Mouse (Mus musculus): ENCODE results near the gene Traf3. TPM values are rescaled to one million over a fixed set of nuclear protein-coding genes. Genes with fewer than 3 reads are reported as not detected.
A peak's percentile ranks its signal among the peaks of the same experiment; 100 is the strongest.

Gene Traf3
- polyA plus RNA-seq, 1 experiment from 2014 or later: 5.1 TPM

DNA sequence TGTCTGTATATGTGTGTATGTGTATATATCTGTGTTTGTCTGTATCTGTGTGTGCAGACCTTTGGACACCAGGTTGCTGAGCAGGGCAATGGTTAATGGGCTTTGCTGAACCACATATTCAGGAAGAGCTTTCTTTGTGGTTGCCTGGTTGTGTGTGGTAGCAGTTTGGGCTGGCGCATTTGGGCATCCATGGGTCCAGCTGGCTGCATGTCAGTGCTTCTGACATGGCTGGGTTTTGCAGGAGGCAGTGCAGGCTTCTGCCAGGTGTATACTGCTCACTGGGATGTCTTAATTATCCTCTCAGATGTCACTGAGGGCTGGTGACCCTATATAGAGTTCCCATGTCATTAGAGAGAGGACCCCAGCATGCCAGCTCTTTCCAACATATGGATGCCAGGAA, 10.4 kb upstream of the Traf3 start:
- WGBS: 100% methylated on average over 1 of the region's 1 CpGs
- Histone ChIP-seq H3K36me3 (no peaks in the 10 kb centered on the region), H3K27me3 (no peaks in the 10 kb centered on the region), H3K9ac (no peak overlapping the region), H3K4me2 (no peak overlapping the region), H3K27ac (no peak overlapping the region), H3K4me3 (no peak overlapping the region), H3K9me3 (replicated peaks) (no peaks in the 10 kb centered on the region), H3K4me1 (replicated peaks) (peaks cover 5% of the 10 kb centered on the region; the same call in 1 of the 2 replicates)
- no peak for ATAC-seq (replicated peaks; ENCODE audit: insufficient number of reproducible peaks, insufficient read depth, low FRiP score, low read depth)

DNA sequence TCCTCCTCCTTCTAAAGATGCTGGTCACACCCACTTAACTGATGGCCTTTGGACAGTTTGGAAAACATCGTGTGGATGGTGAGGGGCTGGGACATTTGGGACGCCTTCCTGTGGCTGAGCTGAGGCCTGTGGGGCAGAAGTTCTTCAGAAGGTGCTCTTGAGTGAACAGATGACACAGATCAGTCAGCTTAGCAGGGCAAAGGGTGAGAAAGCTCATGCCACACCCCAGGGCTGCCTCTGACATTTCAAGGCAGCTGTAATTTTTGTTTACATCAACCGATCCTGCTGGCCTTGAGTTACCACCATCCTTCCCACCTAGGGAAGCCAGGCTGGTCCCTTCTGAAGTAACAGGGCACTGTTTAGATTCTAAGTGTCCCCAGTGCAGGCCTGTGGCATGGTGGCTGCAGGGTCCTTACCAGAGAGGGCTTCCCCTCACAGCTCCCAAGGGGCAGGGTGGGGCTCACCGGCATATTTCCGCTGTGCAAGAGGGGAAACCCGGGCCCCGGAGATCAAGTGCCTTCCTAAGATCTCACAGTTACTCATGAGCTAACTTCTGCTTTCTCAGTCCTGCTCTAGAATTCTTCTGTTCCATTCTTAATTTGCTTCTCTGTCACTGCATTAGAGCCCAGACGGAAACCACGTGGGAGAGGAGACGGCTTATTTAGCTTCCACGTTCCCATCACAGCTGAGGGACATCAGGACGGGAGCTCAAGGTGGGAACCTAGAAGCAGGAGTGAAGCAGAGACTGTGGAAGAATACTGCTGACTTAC, 6.3 kb upstream of the Traf3 start:
- H3K27me3 ChIP-seq: no peaks in the 10 kb centered on the region
- no peak overlapping the region for H3K9ac ChIP-seq
- no peaks in the 10 kb centered on the region for H3K9me3 ChIP-seq (replicated peaks)
- no peak overlapping the region for H3K27ac ChIP-seq
- H3K4me3 ChIP-seq: no peak overlapping the region
- H3K4me2 ChIP-seq: no peak overlapping the region
- no peak for ATAC-seq (replicated peaks; ENCODE audit: insufficient number of reproducible peaks, insufficient read depth, low FRiP score, low read depth)
- H3K36me3 ChIP-seq: no peaks in the 10 kb centered on the region
- peaks cover 21% of the 10 kb centered on the region for H3K4me1 ChIP-seq (replicated peaks)
- WGBS: 44% methylated on average over 12 of the region's 12 CpGs

DNA sequence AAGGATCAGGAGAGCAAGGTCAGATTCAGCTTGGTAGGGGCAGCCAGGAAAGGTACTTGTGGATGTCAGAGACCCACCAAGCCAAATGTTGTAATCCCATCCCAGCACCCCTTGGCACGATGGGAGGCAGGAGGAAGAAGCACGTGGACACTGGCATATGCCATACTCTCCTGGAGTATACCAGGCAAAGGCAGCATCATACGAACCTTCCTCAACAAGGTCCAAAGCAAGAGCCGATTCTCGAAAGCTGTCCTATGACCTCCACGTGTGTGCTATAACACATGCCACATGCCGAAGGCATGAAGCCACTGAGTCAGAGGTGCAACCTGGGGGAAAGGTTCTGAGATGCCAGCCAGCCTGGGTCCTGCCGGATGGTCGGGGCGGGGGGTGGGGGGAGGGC, 5.3 kb upstream of the Traf3 start:
- no peak overlapping the region for H3K4me2 ChIP-seq
- 93% methylated on average over 10 of the region's 10 CpGs for whole genome bisulfite sequencing
- no peak overlapping the region for H3K4me3 ChIP-seq
- H3K27me3 ChIP-seq: no peaks in the 10 kb centered on the region
- no peaks in the 10 kb centered on the region for H3K9me3 ChIP-seq (replicated peaks)
- H3K27ac ChIP-seq: no peak overlapping the region
- no peak overlapping the region for H3K9ac ChIP-seq
- peaks cover 28% of the 10 kb centered on the region for H3K4me1 ChIP-seq (replicated peaks)
- no peak for ATAC-seq (replicated peaks; ENCODE audit: insufficient number of reproducible peaks, insufficient read depth, low FRiP score, low read depth)
- no peaks in the 10 kb centered on the region for H3K36me3 ChIP-seq

DNA sequence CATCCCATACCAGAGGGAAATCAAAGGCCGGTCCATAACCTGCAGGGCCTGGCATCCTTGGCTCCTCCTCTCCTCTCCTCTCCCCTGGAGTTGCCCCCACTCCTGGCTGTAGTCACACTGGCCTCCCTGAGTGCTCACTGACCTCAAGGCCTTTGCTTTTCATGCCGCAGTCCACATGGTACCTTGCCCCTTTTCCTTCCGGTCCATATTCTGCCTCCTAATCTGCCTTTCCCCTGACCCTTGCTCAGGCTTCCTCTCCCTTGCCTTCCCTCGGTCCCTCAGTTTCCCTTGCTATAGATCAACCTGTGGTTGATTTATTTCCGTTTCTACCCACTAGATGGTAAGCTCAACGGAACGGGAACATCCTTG, 4.2 kb upstream of the Traf3 start:
- H3K9me3 ChIP-seq (replicated peaks): no peaks in the 10 kb centered on the region
- H3K9ac ChIP-seq: no peak overlapping the region
- no peaks in the 10 kb centered on the region for H3K27me3 ChIP-seq
- H3K4me1 ChIP-seq (replicated peaks): peaks cover 29% of the 10 kb centered on the region
- H3K27ac ChIP-seq: no peak overlapping the region
- H3K36me3 ChIP-seq: no peaks in the 10 kb centered on the region
- ATAC-seq (replicated peaks; ENCODE audit: insufficient number of reproducible peaks, insufficient read depth, low FRiP score, low read depth): no peak
- H3K4me2 ChIP-seq: peak overlapping the region; percentile 60
- H3K4me3 ChIP-seq: peak overlapping the region; percentile 34
- 32% methylated on average over 7 of the region's 7 CpGs for WGBS

DNA sequence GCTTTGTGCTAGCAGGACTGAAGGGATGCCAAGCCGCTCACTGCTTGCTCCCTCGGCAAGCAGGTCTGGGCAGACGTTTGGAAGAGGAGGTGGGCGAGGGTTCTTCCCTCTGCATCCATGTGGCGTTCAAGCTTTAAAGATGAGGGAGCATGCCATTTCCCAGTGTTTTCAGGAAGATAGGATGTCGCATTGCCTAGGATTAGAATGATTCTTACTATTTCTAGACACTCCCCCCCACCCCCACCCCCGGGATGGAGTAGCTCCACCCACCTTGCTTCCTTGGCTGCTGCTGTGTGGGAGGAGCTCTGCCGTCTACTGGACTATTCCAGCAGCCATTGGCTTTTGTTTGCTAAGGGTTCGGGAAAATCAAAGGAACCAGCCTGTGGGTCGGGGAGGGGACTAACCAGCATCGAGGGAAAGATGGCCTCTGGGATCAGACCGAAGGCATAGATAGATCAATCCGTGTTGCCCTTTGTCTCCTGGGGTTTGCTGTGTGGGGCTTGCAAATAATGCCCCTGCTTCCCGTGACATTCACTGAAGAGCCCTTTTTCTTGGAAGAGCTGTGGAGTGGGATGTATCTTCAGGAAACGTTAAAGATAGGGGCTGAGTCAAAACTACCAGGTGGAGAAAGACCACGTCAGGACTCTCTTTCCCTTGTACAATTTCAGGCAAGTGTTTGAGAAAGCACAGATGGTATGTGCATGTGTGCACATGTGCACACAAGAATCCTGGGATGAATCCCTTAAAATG, 3.7 kb upstream of the Traf3 start:
- peak; percentile 34; the same call in 1 of the 2 replicates for ATAC-seq (replicated peaks; ENCODE audit: insufficient number of reproducible peaks, insufficient read depth, low FRiP score, low read depth)
- peak overlapping the region; percentile 60 for H3K4me2 ChIP-seq
- peak overlapping the region; percentile 39; the same call in 1 of the 2 replicates for H3K27ac ChIP-seq
- H3K9ac ChIP-seq: 0 out of 2 replicates have a peak overlapping the region, but pooled peaks have one; percentile 17
- peaks cover 30% of the 10 kb centered on the region for H3K4me1 ChIP-seq (replicated peaks)
- H3K9me3 ChIP-seq (replicated peaks): no peaks in the 10 kb centered on the region
- WGBS: 12% methylated on average over 16 of the region's 16 CpGs
- H3K36me3 ChIP-seq: no peaks in the 10 kb centered on the region
- H3K4me3 ChIP-seq: peak overlapping the region; percentile 34
- no peaks in the 10 kb centered on the region for H3K27me3 ChIP-seq

DNA sequence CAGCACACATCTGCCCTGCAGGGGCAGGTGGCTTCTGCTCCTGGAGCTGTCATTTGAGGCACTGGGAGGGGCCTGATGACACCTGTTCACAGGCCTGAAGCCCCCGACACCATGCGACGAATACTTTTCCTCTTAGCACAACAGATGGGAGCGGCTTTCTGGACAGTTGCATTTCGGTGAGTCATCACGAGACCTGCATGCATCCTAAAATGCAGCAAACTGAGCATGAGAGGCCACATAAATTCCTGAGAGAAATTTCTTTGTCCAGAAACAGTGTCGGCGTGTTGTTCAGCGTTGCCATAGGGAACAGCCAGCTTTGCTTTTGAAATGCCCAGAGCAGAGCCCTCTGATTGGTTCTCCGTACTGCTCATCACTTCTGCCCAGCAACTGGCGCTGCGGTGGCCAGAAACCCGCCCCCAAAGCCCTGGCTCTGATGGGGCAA, 1.8 kb upstream of the Traf3 start:
- ATAC-seq (replicated peaks; ENCODE audit: insufficient number of reproducible peaks, insufficient read depth, low FRiP score, low read depth): peak; percentile 79
- 5% methylated on average over 13 of the region's 13 CpGs for WGBS
- no peak overlapping the region for H3K27ac ChIP-seq
- H3K27me3 ChIP-seq: no peaks in the 10 kb centered on the region
- H3K9me3 ChIP-seq (replicated peaks): no peaks in the 10 kb centered on the region
- peak overlapping the region; percentile 43 for H3K4me3 ChIP-seq
- H3K9ac ChIP-seq: peak overlapping the region; percentile 27; the same call in 1 of the 2 replicates
- peaks cover 40% of the 10 kb centered on the region for H3K4me1 ChIP-seq (replicated peaks)
- no peaks in the 10 kb centered on the region for H3K36me3 ChIP-seq
- H3K4me2 ChIP-seq: peak overlapping the region; percentile 60

DNA sequence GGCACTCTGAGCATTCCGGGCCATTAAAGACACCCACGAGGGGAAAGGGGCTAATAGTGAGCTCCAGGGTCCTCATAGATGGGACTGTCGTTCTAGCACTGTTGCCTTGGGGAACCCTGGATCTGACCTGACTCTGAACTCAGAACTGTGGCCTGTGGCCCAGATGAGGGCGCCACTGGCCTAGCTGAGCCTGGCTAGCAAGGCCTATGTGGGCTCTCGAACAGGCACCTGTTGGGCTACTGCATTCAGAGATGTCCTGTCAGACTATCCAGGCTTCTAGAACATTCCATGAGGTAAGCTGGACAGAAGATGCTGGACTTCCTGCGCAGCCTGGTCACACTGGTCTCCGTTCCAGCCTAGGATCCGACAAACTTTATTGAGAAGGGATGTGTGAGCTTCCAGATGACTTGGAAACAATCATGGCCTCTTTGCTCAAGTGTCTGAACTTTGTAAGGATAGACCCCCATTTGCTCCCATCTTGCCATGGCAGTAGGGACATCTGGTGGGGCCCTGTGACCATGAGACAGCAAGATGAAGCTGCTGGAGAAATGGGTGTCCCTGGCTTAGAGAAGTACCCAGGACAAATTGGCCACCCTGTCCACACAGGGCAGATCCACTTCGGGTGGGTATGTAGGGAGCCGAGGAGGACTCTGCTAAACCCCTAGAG, 891 bp upstream of the Traf3 start:
- H3K4me1 ChIP-seq (replicated peaks): peaks cover 40% of the 10 kb centered on the region
- peak overlapping the region; percentile 83 for H3K27ac ChIP-seq
- no peaks in the 10 kb centered on the region for H3K36me3 ChIP-seq
- peak overlapping the region; percentile 68 for H3K4me3 ChIP-seq
- H3K27me3 ChIP-seq: no peaks in the 10 kb centered on the region
- peak overlapping the region; percentile 89 for H3K4me2 ChIP-seq
- WGBS: 59% methylated on average over 10 of the region's 10 CpGs
- H3K9ac ChIP-seq: no peak overlapping the region
- 0 out of 2 replicates have a peak, but pooled peaks have one; percentile 5 for ATAC-seq (replicated peaks; ENCODE audit: insufficient number of reproducible peaks, insufficient read depth, low FRiP score, low read depth)
- H3K9me3 ChIP-seq (replicated peaks): no peaks in the 10 kb centered on the region

DNA sequence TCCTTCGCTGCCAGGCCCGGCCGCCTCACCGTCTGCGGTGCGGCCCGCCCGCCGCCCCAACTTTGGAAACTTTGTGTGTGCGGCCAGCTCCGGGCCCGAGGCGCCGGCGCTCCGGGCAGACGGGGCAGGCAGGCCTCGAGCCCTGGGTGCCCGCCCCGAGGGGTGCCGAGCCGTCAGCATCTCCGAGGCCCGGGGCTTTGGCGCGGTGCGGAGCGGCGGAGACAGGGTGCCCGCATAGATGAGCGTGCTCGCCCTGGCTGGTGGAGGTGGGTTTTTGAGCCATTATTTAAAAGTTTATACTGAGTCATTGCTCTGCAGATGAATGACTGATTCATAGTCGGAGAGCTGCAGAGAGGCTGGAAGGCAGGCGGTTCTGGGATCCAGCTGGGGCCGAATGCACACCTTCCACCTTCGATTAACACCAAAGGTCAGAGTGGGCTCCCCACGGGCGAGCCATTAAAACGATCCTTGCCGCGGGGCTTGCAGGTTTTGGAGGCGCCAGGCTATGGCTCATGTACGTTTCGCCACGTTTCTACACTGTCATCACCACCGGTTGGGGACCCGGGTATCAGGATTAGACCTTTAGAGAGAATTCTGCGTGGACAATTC, 615 bp downstream of the Traf3 start:
- Histone ChIP-seq H3K36me3 (no peaks in the 10 kb centered on the region), H3K4me2 (peak overlapping the region; percentile 89), H3K9me3 (replicated peaks) (no peaks in the 10 kb centered on the region), H3K4me3 (peak overlapping the region; percentile 68), H3K4me1 (replicated peaks) (peaks cover 39% of the 10 kb centered on the region), H3K9ac (peak overlapping the region; percentile 72), H3K27ac (peak overlapping the region; percentile 83), H3K27me3 (no peaks in the 10 kb centered on the region)
- under 1% methylated on average over 39 of the region's 48 CpGs for WGBS
- ATAC-seq (replicated peaks; ENCODE audit: insufficient number of reproducible peaks, insufficient read depth, low FRiP score, low read depth): peak; percentile 2; the same call in 1 of the 2 replicates

DNA sequence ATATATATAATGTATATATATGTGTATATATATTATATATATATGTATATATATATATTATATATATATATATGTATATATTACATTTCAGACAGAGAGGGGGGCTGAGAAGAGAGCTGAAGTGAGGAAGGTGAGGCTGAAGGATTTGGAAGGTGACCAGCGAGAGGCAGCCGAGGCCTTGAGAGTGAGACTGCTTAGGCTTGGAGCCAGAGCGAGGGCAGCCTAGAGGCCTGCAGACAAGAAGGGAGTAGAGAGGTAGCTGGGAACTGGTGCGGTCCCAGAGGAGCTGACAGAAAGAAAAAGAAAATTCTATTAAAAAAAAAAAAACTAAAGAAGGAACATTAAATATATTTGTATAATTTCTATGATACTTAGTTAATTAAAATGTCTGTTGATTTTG, 2.7 kb downstream of the Traf3 start:
- no peak overlapping the region for H3K4me2 ChIP-seq
- no peak overlapping the region for H3K9ac ChIP-seq
- 79% methylated on average over 4 of the region's 4 CpGs for WGBS
- no peaks in the 10 kb centered on the region for H3K9me3 ChIP-seq (replicated peaks)
- no peak for ATAC-seq (replicated peaks; ENCODE audit: insufficient number of reproducible peaks, insufficient read depth, low FRiP score, low read depth)
- no peaks in the 10 kb centered on the region for H3K27me3 ChIP-seq
- H3K4me3 ChIP-seq: no peak overlapping the region
- H3K4me1 ChIP-seq (replicated peaks): peaks cover 25% of the 10 kb centered on the region
- no peak overlapping the region for H3K27ac ChIP-seq
- H3K36me3 ChIP-seq: no peaks in the 10 kb centered on the region; the same call in 1 of the 2 replicates

DNA sequence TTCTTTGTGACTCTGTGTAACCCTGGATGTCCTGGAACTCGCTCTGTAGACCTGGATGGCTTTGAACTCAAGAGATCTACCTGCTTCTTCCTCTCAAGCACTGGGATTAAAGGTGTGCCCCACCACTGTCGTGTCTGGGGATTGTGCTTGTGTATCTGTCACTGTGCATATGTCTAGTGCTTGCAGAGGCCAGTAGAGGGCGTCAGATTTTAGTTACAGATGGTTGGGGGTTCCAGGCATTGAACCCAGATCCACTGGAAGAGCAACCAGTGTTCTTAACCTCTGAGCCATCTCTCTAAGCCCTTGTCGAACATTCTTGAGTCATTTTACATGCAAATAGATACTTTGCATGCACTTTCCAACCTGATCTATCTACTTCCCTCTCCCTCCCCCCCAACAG, 12.6 kb downstream of the Traf3 start:
- Histone ChIP-seq H3K4me3 (no peak overlapping the region), H3K27ac (no peak overlapping the region), H3K36me3 (no peaks in the 10 kb centered on the region), H3K27me3 (no peaks in the 10 kb centered on the region), H3K4me2 (no peak overlapping the region), H3K9me3 (replicated peaks) (no peaks in the 10 kb centered on the region), H3K9ac (no peak overlapping the region), H3K4me1 (replicated peaks) (no peaks in the 10 kb centered on the region)
- 73% methylated on average over 4 of the region's 4 CpGs for WGBS
- ATAC-seq (replicated peaks; ENCODE audit: insufficient number of reproducible peaks, insufficient read depth, low FRiP score, low read depth): no peak

DNA sequence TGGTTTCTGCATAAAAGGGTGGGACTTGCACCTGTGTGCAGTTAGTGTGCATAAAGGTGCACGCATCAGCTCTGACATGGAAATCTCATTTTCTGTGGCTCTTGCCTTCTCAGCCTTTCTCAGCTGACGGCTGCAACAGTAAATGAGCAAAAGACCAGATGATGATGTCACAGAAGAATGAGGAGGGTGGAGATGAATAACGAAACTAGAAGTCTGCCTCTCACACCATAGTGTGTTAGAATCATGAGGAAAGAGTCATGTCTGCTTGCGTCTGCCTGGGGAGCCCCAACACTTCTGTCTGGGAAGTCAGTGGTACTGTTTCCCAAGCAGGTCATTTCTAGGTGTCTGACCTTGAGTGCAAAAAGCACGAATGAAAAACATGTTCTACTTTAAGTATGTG, 15.7 kb downstream of the Traf3 start:
- Histone ChIP-seq H3K36me3 (no peaks in the 10 kb centered on the region), H3K9ac (no peak overlapping the region), H3K27me3 (no peaks in the 10 kb centered on the region), H3K4me3 (no peak overlapping the region), H3K27ac (no peak overlapping the region), H3K4me1 (replicated peaks) (peaks cover 7% of the 10 kb centered on the region; the same call in 1 of the 2 replicates), H3K9me3 (replicated peaks) (no peaks in the 10 kb centered on the region), H3K4me2 (no peak overlapping the region)
- ATAC-seq (replicated peaks; ENCODE audit: insufficient number of reproducible peaks, insufficient read depth, low FRiP score, low read depth): no peak
- WGBS: 71% methylated on average over 5 of the region's 5 CpGs

Data from heart, embryonic 15.5 days (tissue).